Mouse (Mus musculus) kidney, embryonic 14.5 days (tissue): ENCODE data around the gene Card14. TPM values are rescaled to one million over a fixed set of nuclear protein-coding genes. Genes with fewer than 3 reads are reported as not detected.

ENCODE experiments used
- ATAC-seq: fragments of 200-750 bp; cut with Nextera tagmentation; 2 replicates; pipeline ENCODE4 v1.8.0; 2017; ENCODE audit warnings: moderate number of reproducible peaks, mild to moderate bottlenecking, moderate TSS enrichment, moderate library complexity; ENCODE audit not compliant: low FRiP score, low TSS enrichment
- H3K27ac ChIP-seq: fragments of 300-500 bp; sonication (generic); 2 replicates; pipeline ENCODE4 v1.5.1; 2014; ENCODE audit warnings: low read depth, mild to moderate bottlenecking, low read length, moderate library complexity, mixed read lengths
- H3K27me3 ChIP-seq: fragments of 300-500 bp; sonication (generic); 2 replicates; pipeline ENCODE4 v1.6.1; 2014; ENCODE audit warnings: mild to moderate bottlenecking, low read length; ENCODE audit not compliant: control insufficient read depth, insufficient read depth
- H3K36me3 ChIP-seq: fragments of 300-500 bp; sonication (generic); 2 replicates; pipeline ENCODE4 v1.6.1; 2014; ENCODE audit warnings: low read length, mixed read lengths; ENCODE audit not compliant: control insufficient read depth, insufficient read depth
- H3K4me1 ChIP-seq: fragments of 300-500 bp; sonication (generic); 2 replicates; pipeline ENCODE4 v1.6.1; 2014; ENCODE audit warnings: low read length, mixed read lengths; ENCODE audit not compliant: control insufficient read depth, insufficient read depth
- H3K4me2 ChIP-seq: fragments of 300-500 bp; sonication (generic); replicated peaks from 2 replicates; pipeline ENCODE4 v1.6.1; 2014; ENCODE audit warnings: low read depth, mild to moderate bottlenecking, low read length
- H3K4me3 ChIP-seq: fragments of 300-500 bp; sonication (generic); 2 replicates; pipeline ENCODE4 v1.5.1; 2014; ENCODE audit warnings: mild to moderate bottlenecking, low read length
- H3K9ac ChIP-seq: fragments of 300-500 bp; sonication (generic); 2 replicates; pipeline ENCODE4 v1.6.1; 2014; ENCODE audit warnings: low read depth, mild to moderate bottlenecking, low read length, moderate library complexity
- H3K9me3 ChIP-seq: fragments of 300-500 bp; sonication (generic); 2 replicates; pipeline ENCODE4 v1.6.1; 2016; ENCODE audit warnings: low read length; ENCODE audit not compliant: control insufficient read depth
- WGBS: fragments of 180-500 bp; shearing (Covaris S2); extraction: QIAGEN DNeasy Blood & Tissue Kit; methylation state at CpG from one replicate; pipeline ENCODE4 v1.1.7; 2014; 5-methylcytosine and 5-hydroxymethylcytosine counted together
- polyA plus RNA-seq: library from polyadenylated mRNA; unstranded; fragments of >200 nt; fragmentation: Nextera tagmentation; extraction: Ambion mirVana; gene quantifications from 2 replicates; pipeline ENCODE4 v1.2.1, GENCODE M21; 2014

Gene Card14
- polyA plus RNA-seq, 1 experiment from 2014 or later = 0.16 TPM

DNA sequence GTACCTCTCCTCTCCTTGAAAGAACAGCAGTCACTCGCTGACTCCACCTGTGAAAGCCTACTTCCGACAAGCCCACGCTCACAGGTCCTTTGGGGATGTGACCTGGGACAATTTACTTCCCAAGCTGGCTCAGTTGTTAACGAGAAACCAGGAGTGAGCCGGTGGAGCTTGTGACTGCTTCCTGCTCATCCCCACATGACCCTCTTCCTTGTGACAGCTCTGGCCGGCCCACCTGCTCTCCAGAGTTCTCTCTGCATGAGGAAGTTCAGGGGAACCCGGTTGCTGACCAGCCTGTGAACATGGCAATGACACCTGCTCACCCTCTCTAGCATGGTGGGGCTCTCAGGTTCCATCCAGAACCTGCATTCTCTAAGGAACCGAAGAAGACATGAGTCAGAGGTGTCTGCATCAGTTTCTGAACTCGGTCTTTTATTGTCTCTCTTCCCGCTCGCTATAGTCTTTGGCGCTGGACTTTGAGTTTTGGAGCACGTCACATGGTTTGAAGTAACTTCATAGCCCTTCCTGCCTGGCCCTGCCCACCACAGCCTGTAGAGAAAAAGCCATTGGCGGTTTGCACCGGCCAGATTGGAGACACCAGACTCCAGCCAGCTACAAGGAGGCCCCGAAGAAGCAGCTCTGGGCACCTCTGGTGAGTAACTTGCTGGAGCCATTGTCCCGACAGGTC, 6.8 kb downstream of the Card14 start:
- Histone ChIP-seq H3K9me3 (no peaks in the 10 kb centered on the region), H3K27me3 (peaks cover 5% of the 10 kb centered on the region; the same call in 1 of the 2 replicates), H3K4me1 (no peaks in the 10 kb centered on the region), H3K4me2 (no peak overlapping the region), H3K36me3 (no peaks in the 10 kb centered on the region), H3K27ac (no peak overlapping the region), H3K4me3 (no peak overlapping the region), H3K9ac (no peak overlapping the region)
- ATAC-seq = no peak
- 77% methylated on average over 17 of the region's 17 CpGs for WGBS

- ATAC-seq = no peak
- Histone ChIP-seq H3K36me3 (no peaks in the 10 kb centered on the region), H3K27ac (no peak overlapping the region), H3K4me3 (no peak overlapping the region), H3K4me2 (no peak overlapping the region), H3K9me3 (no peaks in the 10 kb centered on the region), H3K4me1 (no peaks in the 10 kb centered on the region), H3K9ac (no peak overlapping the region), H3K27me3 (no peaks in the 10 kb centered on the region)
- WGBS = 81% methylated on average over 4 of the region's 4 CpGs
Observed at GRCm38 (mm10) chr11:119316720-119317119, 9.2 kb downstream of the Card14 start.

GRCm38 (mm10) chr11:119322521-119322920, 15.0 kb downstream of the Card14 start:
- WGBS = 78% methylated on average over 13 of the region's 13 CpGs
- H3K9ac ChIP-seq = no peak overlapping the region
- no peak for ATAC-seq

DNA sequence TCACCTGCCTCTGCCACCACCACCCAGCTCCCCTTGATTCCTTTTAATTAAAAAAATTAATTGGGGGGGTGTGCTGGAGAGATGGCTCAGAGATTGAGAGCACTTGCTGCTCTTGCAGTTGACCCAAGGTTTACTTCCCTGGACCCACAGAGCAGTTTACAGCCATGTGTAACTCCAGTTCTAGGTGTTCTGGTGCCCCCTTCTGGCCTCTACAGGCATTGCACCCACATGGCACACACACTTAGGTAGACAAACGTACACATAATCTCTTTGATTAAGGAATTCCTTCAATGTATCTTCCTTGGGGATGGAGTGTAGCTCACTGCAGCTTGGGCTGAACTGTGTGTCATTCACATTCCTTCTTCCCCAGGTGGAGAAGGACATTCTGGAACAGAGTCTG, 17.5 kb downstream of the Card14 start:
- H3K36me3 ChIP-seq = no peaks in the 10 kb centered on the region
- 76% methylated on average over 1 of the region's 1 CpGs for WGBS
- no peak overlapping the region for H3K27ac ChIP-seq
- no peak overlapping the region for H3K4me2 ChIP-seq
- H3K9me3 ChIP-seq = no peaks in the 10 kb centered on the region
- no peak overlapping the region for H3K9ac ChIP-seq
- no peak for ATAC-seq
- no peak overlapping the region for H3K4me3 ChIP-seq
- H3K4me1 ChIP-seq = no peaks in the 10 kb centered on the region
- H3K27me3 ChIP-seq = no peaks in the 10 kb centered on the region

More at GRCm38 (mm10) chr11:119322521-119322920, 15.0 kb downstream of the Card14 start:
- Histone ChIP-seq H3K36me3 (no peaks in the 10 kb centered on the region), H3K27ac (no peak overlapping the region), H3K4me2 (no peak overlapping the region), H3K9me3 (no peaks in the 10 kb centered on the region), H3K27me3 (no peaks in the 10 kb centered on the region), H3K4me3 (no peak overlapping the region), H3K4me1 (no peaks in the 10 kb centered on the region)

DNA sequence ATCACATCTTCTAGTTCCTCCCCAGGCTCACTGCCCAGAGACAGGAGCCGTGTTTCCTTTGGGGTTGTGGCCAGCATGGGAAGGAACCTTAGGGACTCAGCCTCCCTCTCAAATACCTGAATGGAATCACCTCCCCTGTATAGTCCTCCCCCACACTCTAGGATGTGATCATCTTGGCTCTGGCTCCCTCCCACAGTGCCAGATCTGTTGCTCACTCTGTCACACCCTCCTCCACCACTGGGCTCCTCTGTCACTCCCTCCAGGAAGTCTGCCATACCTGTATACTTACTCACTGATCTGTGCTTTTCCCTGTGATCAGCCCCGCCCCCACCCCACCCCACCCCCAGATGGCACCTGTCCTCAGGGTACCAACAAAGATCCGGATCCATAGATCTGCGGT, 23.0 kb downstream of the Card14 start:
- Histone ChIP-seq H3K27me3 (no peaks in the 10 kb centered on the region), H3K36me3 (no peaks in the 10 kb centered on the region), H3K9ac (no peak overlapping the region), H3K4me3 (no peak overlapping the region), H3K4me1 (no peaks in the 10 kb centered on the region), H3K9me3 (no peaks in the 10 kb centered on the region), H3K4me2 (no peak overlapping the region), H3K27ac (no peak overlapping the region)
- WGBS = 66% methylated on average over 4 of the region's 4 CpGs
- peak; percentile 32; the same call in 1 of the 2 replicates for ATAC-seq

- no peak overlapping the region for H3K27ac ChIP-seq
- H3K36me3 ChIP-seq = no peaks in the 10 kb centered on the region
- no peaks in the 10 kb centered on the region for H3K27me3 ChIP-seq
- 39% methylated on average over 3 of the region's 3 CpGs for WGBS
- no peak overlapping the region for H3K4me3 ChIP-seq
- H3K4me2 ChIP-seq = no peak overlapping the region
- no peak overlapping the region for H3K9ac ChIP-seq
- H3K9me3 ChIP-seq = no peaks in the 10 kb centered on the region
- no peaks in the 10 kb centered on the region for H3K4me1 ChIP-seq
- no peak for ATAC-seq
Observed at GRCm38 (mm10) chr11:119331970-119332369, 24.4 kb downstream of the Card14 start.

DNA sequence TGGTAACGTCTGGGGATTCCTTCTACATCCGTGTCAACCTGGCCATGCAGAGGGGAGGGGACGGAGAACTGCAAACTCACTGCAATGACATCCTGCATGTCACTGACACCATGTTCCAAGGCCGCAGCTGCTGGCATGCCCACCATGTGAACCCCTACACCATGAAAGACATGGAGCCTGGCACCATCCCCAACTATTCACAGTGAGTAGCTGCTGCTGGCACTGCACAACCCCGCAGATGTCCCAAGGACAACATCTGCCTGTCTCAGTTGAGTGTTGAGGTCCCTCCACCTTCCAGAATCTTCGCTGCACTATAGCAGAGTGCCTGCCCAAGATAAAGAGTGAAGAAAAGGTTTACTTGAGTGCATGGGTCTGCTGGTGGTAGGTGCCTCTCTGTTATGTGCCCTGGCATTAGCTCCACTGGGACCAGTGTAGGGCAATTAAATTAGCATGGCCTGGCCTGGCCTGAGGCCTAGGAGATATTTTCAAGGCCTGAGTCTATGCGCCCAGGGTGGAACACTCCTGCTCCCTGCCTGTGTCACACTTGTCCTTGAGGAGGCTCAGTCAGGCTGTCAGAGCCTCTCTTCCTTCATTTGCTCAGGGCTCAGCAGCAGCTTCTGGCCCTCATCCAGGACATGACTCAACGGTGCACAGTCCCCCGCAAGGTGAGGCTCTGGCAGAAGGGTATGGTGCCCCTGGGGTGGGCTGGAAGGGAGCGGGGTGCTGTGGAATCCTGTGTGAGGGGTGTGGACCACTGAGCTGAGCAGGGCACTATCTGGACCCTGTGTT, 30.9 kb downstream of the Card14 start:
- H3K27me3 ChIP-seq = no peaks in the 10 kb centered on the region
- H3K4me1 ChIP-seq = no peaks in the 10 kb centered on the region
- no peak overlapping the region for H3K4me3 ChIP-seq
- H3K9me3 ChIP-seq = no peaks in the 10 kb centered on the region
- no peaks in the 10 kb centered on the region for H3K36me3 ChIP-seq
- no peak overlapping the region for H3K9ac ChIP-seq
- no peak for ATAC-seq
- no peak overlapping the region for H3K4me2 ChIP-seq
- no peak overlapping the region for H3K27ac ChIP-seq
- WGBS = 86% methylated on average over 10 of the region's 10 CpGs

GRCm38 (mm10) chr11:119339179-119339578, 31.6 kb downstream of the Card14 start:
- Histone ChIP-seq H3K27ac (no peak overlapping the region), H3K27me3 (no peaks in the 10 kb centered on the region), H3K4me3 (no peak overlapping the region), H3K4me1 (no peaks in the 10 kb centered on the region), H3K36me3 (no peaks in the 10 kb centered on the region), H3K4me2 (no peak overlapping the region), H3K9me3 (no peaks in the 10 kb centered on the region), H3K9ac (no peak overlapping the region)
- ATAC-seq = no peak
- 55% methylated on average over 5 of the region's 5 CpGs for WGBS

DNA sequence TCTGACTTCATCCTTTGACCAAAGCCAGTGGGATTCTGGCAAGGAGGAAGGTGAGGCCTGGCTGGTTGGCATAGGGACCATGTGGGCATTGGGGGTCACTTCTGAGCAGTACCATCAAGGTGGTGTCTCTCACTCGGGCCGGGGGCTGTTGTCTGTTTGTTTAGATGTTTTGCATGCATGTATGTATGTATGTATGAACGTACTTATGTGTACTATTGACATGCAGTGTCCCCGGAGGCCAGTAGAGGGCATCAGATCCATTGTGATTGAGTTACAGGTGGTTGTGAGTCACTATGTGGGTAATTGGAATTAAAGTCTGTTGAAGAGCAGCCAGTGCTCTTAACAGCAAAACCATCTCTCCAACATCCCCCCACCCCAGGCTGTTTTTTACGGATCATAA, 32.1 kb downstream of the Card14 start:
- no peaks in the 10 kb centered on the region for H3K9me3 ChIP-seq
- no peak overlapping the region for H3K27ac ChIP-seq
- no peaks in the 10 kb centered on the region for H3K27me3 ChIP-seq
- WGBS = 6% methylated on average over 5 of the region's 5 CpGs
- no peak overlapping the region for H3K4me2 ChIP-seq
- no peak for ATAC-seq
- H3K4me3 ChIP-seq = no peak overlapping the region
- no peak overlapping the region for H3K9ac ChIP-seq
- no peaks in the 10 kb centered on the region for H3K4me1 ChIP-seq
- no peaks in the 10 kb centered on the region for H3K36me3 ChIP-seq
